Mouse (Mus musculus): ENCODE measurements around the gene Tfap2e. TPM values are rescaled to one million over a fixed set of nuclear protein-coding genes. Genes with fewer than 3 reads are reported as not detected.

Gene Tfap2e
- polyA plus RNA-seq, 1 experiment from 2014 or later = 0.78 TPM

DNA sequence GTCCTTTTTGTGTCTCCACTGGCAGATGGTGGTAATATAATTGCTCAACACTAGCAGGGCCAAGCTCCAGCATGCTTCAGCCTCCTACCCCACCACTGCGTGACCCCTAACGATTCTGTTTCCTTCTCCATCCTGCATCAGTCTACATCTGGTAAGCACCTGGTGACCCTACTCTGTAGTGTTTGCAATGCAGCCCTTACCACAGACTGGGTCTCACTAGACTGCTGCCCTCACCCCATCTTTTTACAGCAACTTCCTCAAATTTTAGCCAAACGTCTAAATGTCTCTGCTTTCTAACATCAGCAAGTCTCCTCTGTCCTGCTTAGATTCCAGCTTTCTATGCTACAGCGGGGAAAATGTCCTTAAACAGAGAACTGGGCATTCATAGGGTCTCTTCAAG lies 34.8 kb upstream of the Tfap2e start:
- no peaks in the 10 kb centered on the region for H3K4me1 ChIP-seq (ENCODE audit: control insufficient read depth, insufficient read depth, low read length)
- ATAC-seq (ENCODE audit: low read depth) (no peak), DNase-seq (ENCODE audit: low spot score) (no peak)
- H3K4me2 ChIP-seq (ENCODE audit: low read depth, low read length) = no peak overlapping the region
- H3K27ac ChIP-seq (replicated peaks; ENCODE audit: low read depth, low read length) = no peak overlapping the region
- H3K4me3 ChIP-seq (ENCODE audit: low read depth, low read length) = no peak overlapping the region
- 73% methylated on average over 4 of the region's 4 CpGs for WGBS
- H3K36me3 ChIP-seq (ENCODE audit: control insufficient read depth, insufficient read depth, low read length) = 0 out of 2 replicates have a peak, but pooled peaks cover 3% of the 10 kb centered on the region
- H3K9me3 ChIP-seq (ENCODE audit: control insufficient read depth, low read length) = no peaks in the 10 kb centered on the region
- no peaks in the 10 kb centered on the region for H3K27me3 ChIP-seq (replicated peaks; ENCODE audit: control insufficient read depth, insufficient read depth, low read length)
- H3K9ac ChIP-seq (ENCODE audit: low read depth, low read length) = no peak overlapping the region

DNA sequence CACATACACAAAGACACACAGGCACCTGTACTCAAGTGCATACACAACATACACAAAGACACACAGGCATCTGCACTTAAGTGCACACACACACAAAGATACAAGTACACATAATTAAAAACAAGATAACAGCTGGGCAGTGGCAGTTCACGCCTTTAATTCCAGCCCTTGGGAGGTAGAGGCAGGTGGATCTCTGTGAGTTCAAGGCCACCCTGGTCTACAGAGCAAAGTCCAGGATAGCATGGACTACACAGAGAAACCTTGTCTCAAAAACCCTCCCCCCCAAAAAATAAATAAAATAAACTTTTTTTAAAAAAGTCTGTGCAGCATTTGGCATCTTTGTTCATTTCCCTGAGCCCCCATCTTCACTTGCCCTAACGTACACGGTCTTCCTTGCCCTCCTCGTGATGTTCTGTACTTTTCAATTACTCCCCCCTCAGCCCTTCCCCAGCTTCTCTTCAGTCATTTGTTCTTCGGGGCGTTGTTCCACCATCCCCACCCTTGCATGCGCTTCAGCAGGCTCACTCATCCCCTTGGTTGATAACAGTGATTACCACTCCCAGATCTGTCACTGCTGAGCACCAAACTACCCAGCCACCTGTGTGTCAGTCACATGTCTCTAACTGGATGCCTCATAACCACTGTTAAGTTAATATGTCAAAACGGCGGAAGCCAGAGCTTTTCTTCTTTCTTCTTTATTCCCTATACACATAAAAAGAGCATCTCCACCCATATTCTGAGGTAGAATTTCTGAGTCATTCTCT lies 33.9 kb upstream of the Tfap2e start:
- ATAC-seq (ENCODE audit: low read depth) (no peak), DNase-seq (ENCODE audit: low spot score) (no peak)
- Histone ChIP-seq H3K36me3 (ENCODE audit: control insufficient read depth, insufficient read depth, low read length) (0 out of 2 replicates have a peak, but pooled peaks cover 3% of the 10 kb centered on the region), H3K9ac (ENCODE audit: low read depth, low read length) (no peak overlapping the region), H3K4me3 (ENCODE audit: low read depth, low read length) (no peak overlapping the region), H3K9me3 (ENCODE audit: control insufficient read depth, low read length) (no peaks in the 10 kb centered on the region), H3K4me2 (ENCODE audit: low read depth, low read length) (no peak overlapping the region), H3K27me3 (replicated peaks; ENCODE audit: control insufficient read depth, insufficient read depth, low read length) (no peaks in the 10 kb centered on the region), H3K27ac (replicated peaks; ENCODE audit: low read depth, low read length) (no peak overlapping the region), H3K4me1 (ENCODE audit: control insufficient read depth, insufficient read depth, low read length) (no peaks in the 10 kb centered on the region)
- 90% methylated on average over 9 of the region's 9 CpGs for WGBS

DNA sequence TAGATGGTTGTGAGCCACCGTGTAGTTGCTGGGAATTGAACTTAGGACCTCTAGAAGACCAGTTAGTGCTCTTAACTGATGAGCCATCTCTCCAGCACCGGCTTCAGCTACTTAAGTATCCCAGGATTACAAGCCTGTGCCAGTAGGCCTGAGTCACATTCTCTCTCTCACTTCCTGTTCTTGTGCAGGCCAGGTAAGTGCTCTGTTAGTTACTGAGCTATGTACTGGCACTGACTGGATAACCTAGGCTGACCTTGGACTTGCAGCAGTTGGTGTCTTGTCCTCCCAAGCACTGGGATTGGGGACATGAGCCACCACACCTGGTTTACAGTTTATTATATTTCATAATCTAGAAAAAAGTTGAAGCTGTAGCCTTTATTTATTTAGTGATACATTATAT lies 27.4 kb upstream of the Tfap2e start:
- no peaks in the 10 kb centered on the region for H3K9me3 ChIP-seq (ENCODE audit: control insufficient read depth, low read length)
- no peaks in the 10 kb centered on the region for H3K4me1 ChIP-seq (ENCODE audit: control insufficient read depth, insufficient read depth, low read length)
- no peak overlapping the region for H3K4me3 ChIP-seq (ENCODE audit: low read depth, low read length)
- no peak overlapping the region for H3K4me2 ChIP-seq (ENCODE audit: low read depth, low read length)
- no peak overlapping the region for H3K9ac ChIP-seq (ENCODE audit: low read depth, low read length)
- H3K36me3 ChIP-seq (ENCODE audit: control insufficient read depth, insufficient read depth, low read length) = peaks cover 38% of the 10 kb centered on the region
- no peaks in the 10 kb centered on the region for H3K27me3 ChIP-seq (replicated peaks; ENCODE audit: control insufficient read depth, insufficient read depth, low read length)
- ATAC-seq (ENCODE audit: low read depth) (no peak), DNase-seq (ENCODE audit: low spot score) (no peak)
- 91% methylated on average over 2 of the region's 2 CpGs for WGBS
- H3K27ac ChIP-seq (replicated peaks; ENCODE audit: low read depth, low read length) = no peak overlapping the region

DNA sequence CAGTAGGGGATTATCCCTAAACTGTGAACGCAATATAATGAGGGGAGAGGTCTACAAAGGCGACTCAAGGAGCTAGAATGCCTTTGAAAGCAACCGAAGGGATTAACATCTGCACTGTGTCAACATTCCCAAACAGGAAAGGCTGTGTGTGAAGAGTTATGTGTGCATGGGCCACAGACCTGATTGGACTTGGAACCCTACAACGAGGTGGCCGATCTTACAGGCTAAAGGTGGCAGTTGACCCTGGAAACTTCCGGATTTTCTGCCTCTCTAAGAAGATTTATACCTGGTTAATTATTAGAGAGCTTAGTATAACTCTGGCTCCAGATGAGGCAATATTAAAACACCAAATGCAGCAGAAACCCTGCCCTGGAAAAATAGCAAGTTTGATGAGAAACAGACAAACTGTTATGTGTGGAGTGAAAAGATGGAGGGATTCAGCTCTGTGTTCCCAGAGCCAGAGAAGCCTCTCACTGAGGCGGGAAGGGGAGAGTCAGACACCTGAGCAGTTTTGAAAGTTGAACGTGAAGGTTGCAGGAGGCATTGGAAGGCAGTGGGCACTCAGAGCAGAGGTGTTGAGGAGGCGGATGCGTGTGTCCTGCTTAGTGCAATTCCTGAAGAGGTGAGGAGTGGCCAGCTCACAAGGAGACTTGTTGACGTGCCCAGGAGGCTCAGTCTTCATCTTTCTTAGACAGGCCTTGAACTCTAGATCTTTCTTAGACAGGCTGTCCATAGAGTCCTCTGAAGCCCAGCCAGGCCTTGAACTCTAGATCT lies 26.7 kb upstream of the Tfap2e start:
- Histone ChIP-seq H3K4me2 (ENCODE audit: low read depth, low read length) (no peak overlapping the region), H3K4me3 (ENCODE audit: low read depth, low read length) (no peak overlapping the region), H3K4me1 (ENCODE audit: control insufficient read depth, insufficient read depth, low read length) (no peaks in the 10 kb centered on the region), H3K27ac (replicated peaks; ENCODE audit: low read depth, low read length) (no peak overlapping the region), H3K27me3 (replicated peaks; ENCODE audit: control insufficient read depth, insufficient read depth, low read length) (no peaks in the 10 kb centered on the region), H3K36me3 (ENCODE audit: control insufficient read depth, insufficient read depth, low read length) (peaks cover 43% of the 10 kb centered on the region), H3K9me3 (ENCODE audit: control insufficient read depth, low read length) (no peaks in the 10 kb centered on the region), H3K9ac (ENCODE audit: low read depth, low read length) (no peak overlapping the region)
- no peak for ATAC-seq (ENCODE audit: low read depth)
- DNase-seq (ENCODE audit: low spot score) = no peak
- WGBS = 74% methylated on average over 11 of the region's 11 CpGs

DNA sequence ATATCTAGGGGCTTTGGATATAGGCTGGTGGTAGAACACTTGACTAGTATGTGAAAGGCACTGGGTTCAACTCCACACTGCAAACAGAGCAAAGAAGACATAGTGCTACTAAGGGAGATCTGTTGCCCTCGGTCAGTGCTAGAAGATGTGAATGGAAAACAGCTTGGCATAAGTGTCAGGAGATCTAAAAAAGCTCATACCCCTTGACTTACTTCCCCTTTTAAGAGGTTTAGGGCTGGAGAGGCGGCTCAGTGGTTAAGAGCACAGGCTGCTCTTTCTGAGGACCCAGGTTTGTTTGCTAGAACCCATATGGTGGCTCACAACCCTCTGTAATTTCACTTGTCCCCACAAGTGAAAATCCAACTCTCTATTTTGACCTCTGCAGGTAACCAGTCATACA lies 23.4 kb upstream of the Tfap2e start:
- WGBS = 81% methylated on average over 2 of the region's 2 CpGs
- H3K9ac ChIP-seq (ENCODE audit: low read depth, low read length) = no peak overlapping the region
- no peaks in the 10 kb centered on the region for H3K9me3 ChIP-seq (ENCODE audit: control insufficient read depth, low read length)
- no peak overlapping the region for H3K27ac ChIP-seq (replicated peaks; ENCODE audit: low read depth, low read length)
- H3K36me3 ChIP-seq (ENCODE audit: control insufficient read depth, insufficient read depth, low read length) = peaks cover 46% of the 10 kb centered on the region
- H3K4me3 ChIP-seq (ENCODE audit: low read depth, low read length) = no peak overlapping the region
- no peak for DNase-seq (ENCODE audit: low spot score)
- ATAC-seq (ENCODE audit: low read depth) = no peak
- H3K4me1 ChIP-seq (ENCODE audit: control insufficient read depth, insufficient read depth, low read length) = 0 out of 2 replicates have a peak, but pooled peaks cover 5% of the 10 kb centered on the region
- no peaks in the 10 kb centered on the region for H3K27me3 ChIP-seq (replicated peaks; ENCODE audit: control insufficient read depth, insufficient read depth, low read length)
- H3K4me2 ChIP-seq (ENCODE audit: low read depth, low read length) = no peak overlapping the region

DNA sequence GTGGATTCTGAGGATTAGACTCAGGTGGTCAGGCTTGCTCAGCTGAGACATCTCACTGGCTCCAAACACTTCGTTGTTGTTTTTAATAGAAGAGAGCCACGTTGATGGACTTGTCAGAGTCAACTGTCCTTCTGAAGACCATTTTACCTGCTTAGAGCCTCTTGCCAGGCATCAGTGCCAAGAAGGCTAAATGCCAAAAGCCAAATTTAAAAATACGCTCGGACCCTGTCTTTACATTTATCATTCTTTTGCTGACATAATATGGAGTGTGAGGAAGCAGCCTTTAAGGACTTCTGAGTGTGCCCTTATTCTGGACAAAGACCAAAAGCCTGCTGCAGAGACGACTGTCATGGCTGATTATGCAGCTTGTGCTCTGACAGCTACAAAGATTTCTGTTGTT lies 22.3 kb upstream of the Tfap2e start:
- DNase-seq (ENCODE audit: low spot score) (no peak), ATAC-seq (ENCODE audit: low read depth) (no peak)
- no peak overlapping the region for H3K4me2 ChIP-seq (ENCODE audit: low read depth, low read length)
- H3K27me3 ChIP-seq (replicated peaks; ENCODE audit: control insufficient read depth, insufficient read depth, low read length) = no peaks in the 10 kb centered on the region
- H3K9ac ChIP-seq (ENCODE audit: low read depth, low read length) = no peak overlapping the region
- no peak overlapping the region for H3K27ac ChIP-seq (replicated peaks; ENCODE audit: low read depth, low read length)
- 82% methylated on average over 5 of the region's 5 CpGs for WGBS
- H3K4me1 ChIP-seq (ENCODE audit: control insufficient read depth, insufficient read depth, low read length) = 0 out of 2 replicates have a peak, but pooled peaks cover 8% of the 10 kb centered on the region
- no peaks in the 10 kb centered on the region for H3K9me3 ChIP-seq (ENCODE audit: control insufficient read depth, low read length)
- peaks cover 39% of the 10 kb centered on the region for H3K36me3 ChIP-seq (ENCODE audit: control insufficient read depth, insufficient read depth, low read length)
- no peak overlapping the region for H3K4me3 ChIP-seq (ENCODE audit: low read depth, low read length)

DNA sequence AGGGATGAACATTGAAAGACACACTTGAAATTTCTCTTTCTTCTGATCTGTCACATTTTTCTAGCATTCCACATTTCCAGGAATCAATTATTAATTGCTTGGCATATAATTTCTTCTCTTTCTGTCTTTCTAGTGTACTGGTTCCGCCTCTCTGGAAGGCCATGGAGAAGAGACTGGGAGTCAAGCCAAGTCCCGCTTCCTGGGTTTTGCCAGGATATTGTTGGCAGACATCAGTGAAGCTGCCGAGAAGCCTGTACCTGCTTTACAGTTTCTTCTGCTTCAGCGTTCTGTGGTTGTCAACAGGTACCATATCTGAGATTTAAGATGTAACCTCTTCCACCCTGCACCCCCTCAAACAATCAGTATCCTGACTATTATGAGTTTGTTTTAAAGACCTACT lies 20.7 kb upstream of the Tfap2e start:
- ATAC-seq (ENCODE audit: low read depth) (no peak), DNase-seq (ENCODE audit: low spot score) (no peak)
- Histone ChIP-seq H3K9me3 (ENCODE audit: control insufficient read depth, low read length) (no peaks in the 10 kb centered on the region), H3K4me1 (ENCODE audit: control insufficient read depth, insufficient read depth, low read length) (peaks cover 17% of the 10 kb centered on the region), H3K9ac (ENCODE audit: low read depth, low read length) (no peak overlapping the region), H3K27me3 (replicated peaks; ENCODE audit: control insufficient read depth, insufficient read depth, low read length) (no peaks in the 10 kb centered on the region), H3K27ac (replicated peaks; ENCODE audit: low read depth, low read length) (no peak overlapping the region), H3K36me3 (ENCODE audit: control insufficient read depth, insufficient read depth, low read length) (peaks cover 33% of the 10 kb centered on the region), H3K4me2 (ENCODE audit: low read depth, low read length) (no peak overlapping the region), H3K4me3 (ENCODE audit: low read depth, low read length) (no peak overlapping the region)
- WGBS = 73% methylated on average over 4 of the region's 4 CpGs

DNA sequence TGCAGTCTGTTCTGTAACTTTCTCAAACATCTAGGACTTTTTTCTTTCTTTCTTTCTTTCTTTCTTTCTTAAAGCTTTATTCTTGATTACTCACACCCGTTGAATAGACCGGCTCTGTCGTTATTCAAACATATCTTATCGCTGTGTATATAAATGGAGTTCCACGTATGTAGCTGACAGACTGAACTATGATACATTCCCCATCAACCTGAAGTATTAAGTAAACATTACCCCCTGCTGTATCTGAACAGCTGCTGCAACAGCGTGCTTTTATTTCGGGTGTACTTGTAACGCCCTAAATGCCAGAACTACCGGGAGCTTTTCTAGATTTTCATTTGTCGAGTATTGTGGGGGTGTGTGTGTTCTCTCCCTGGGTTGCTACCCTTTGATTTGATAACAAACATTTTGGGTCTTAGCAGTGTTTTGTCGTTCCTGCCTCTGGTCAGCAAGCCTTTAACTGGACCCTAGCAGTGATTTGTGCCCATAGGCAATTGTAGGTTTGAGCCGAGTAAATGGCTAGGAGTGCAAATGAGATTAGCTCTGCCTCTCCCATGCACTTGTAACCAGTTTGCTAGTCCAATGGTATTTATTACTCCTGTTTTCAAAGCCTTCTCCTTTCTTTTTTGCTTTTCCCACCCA lies 18.8 kb upstream of the Tfap2e start:
- peak overlapping the region; percentile 99 for H3K4me2 ChIP-seq (ENCODE audit: low read depth, low read length)
- ATAC-seq (ENCODE audit: low read depth) (no peak), DNase-seq (ENCODE audit: low spot score) (no peak)
- no peaks in the 10 kb centered on the region for H3K9me3 ChIP-seq (ENCODE audit: control insufficient read depth, low read length)
- peak overlapping the region; percentile 92 for H3K4me3 ChIP-seq (ENCODE audit: low read depth, low read length)
- H3K9ac ChIP-seq (ENCODE audit: low read depth, low read length) = peak overlapping the region; percentile 85; the same call in 1 of the 2 replicates
- H3K36me3 ChIP-seq (ENCODE audit: control insufficient read depth, insufficient read depth, low read length) = peaks cover 21% of the 10 kb centered on the region; the same call in 1 of the 2 replicates
- H3K4me1 ChIP-seq (ENCODE audit: control insufficient read depth, insufficient read depth, low read length) = peaks cover 26% of the 10 kb centered on the region
- H3K27ac ChIP-seq (replicated peaks; ENCODE audit: low read depth, low read length) = no peak overlapping the region
- no peaks in the 10 kb centered on the region for H3K27me3 ChIP-seq (replicated peaks; ENCODE audit: control insufficient read depth, insufficient read depth, low read length)
- 47% methylated on average over 12 of the region's 12 CpGs for WGBS

Measured in embryonic facial prominence, embryonic 14.5 days (tissue).